Mouse (Mus musculus) frontal cortex, postnatal 14 days (tissue): ENCODE measurements around the gene Pcmt1.

Experiments used
- DNase-seq, 2 experiments: peaks; one replicate each; pipeline ENCODE4 v3.0.0; 2022; ENCODE audit warnings: low spot score in 2 of 2

Pcmt1 gene

GRCm38 (mm10) chr10:7589592-7590233 is 91.2 kb downstream of the Pcmt1 start, which contains the start of gene Lrp11:
Gene Lrp11 (plus strand): TSS chr10:7589800.
- peak; percentile 68 to 78 for DNase-seq

- DNase-seq, result no peak
Measured at GRCm38 (mm10) chr10:7586771-7587170, 94.2 kb downstream of the Pcmt1 start.

GRCm38 (mm10) chr10:7582891-7583557 is 97.9 kb downstream of the Pcmt1 start:
- DNase-seq, result no peak

GRCm38 (mm10) chr10:7582157-7582890 is 98.6 kb downstream of the Pcmt1 start:
- no peak for DNase-seq

- DNase-seq, result no peak
Measured at GRCm38 (mm10) chr10:7581401-7581800, 99.5 kb downstream of the Pcmt1 start.
